Comparison of ENCODE assay signal across 8 mouse cellular contexts in the genomic region with DNA sequence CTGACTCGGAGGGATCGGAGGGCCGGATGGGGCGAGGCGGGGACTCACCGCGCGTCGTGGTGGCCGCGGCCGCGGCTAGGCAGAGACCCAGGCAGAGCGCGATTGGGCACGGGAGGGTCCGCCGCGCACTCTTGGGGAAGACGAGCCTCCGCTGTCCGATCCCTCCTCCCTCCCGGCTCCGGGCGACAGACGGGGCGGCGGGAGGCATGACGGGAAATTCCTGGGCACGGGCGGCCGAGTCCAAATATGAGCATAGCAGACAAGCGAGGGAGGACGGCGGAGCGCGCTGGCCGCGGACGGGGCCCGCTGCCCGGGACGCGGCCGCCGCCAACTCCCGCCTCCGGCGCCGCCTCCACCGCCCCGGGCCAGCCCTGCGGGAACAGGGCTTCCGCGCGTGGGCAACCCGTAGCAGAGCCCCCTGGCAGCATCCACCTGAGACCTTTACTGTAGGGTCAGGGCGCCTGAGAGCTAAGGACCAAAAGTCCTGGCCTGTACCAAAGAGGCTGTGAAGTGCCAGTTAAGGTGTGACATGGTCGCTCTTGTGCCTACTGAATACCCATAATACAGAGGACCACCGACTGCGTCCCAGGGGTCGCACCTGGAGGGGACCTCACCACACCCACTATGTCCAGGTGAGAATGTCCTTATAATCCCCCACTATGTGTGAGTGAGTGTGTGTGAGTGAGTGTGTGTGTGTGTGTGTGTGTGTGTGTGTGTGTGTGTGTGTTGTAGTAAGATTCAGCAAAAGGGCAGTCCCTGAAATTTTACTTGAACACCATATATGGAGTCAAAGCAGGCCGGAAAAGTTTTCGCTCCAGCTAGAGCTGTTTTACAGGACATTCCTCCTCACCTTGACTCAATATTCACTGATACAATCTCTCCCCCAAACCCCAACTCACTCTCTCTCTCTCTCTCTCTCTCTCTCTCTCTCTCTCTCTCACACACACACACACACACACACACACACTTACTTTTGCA. TPM values are rescaled to one million over a fixed set of nuclear protein-coding genes. Genes with fewer than 3 reads are reported as not detected.
DNase-seq lines count a peak whose midpoint lies in the region; ATAC-seq and TF ChIP-seq lines count a peak whose summit lies in the region.

A gene (minus strand): TSS at position 317 of the 978 bp plus-strand sequence.

- 3% methylated on average over 62 of the region's 64 CpGs for WGBS in forebrain, embryonic 11.5 days
- 2% methylated on average over 58 of the region's 64 CpGs for WGBS in heart, embryonic 14.5 days
- 3% methylated on average over 57 of the region's 64 CpGs for WGBS in kidney, postnatal 0 days
- WGBS in liver, embryonic 14.5 days (ENCODE audit: insufficient replicate concordance) = 4% methylated on average over 47 of the region's 64 CpGs
- 4% methylated on average over 52 of the region's 64 CpGs for WGBS in neural tube, embryonic 11.5 days

- H3K4me1 ChIP-seq in E14TG2a.4 (replicated peaks; ENCODE audit: low read depth, low read length) = peaks cover 13% of the 10 kb centered on the region
- peaks cover 2% of the 10 kb centered on the region; the same call in 1 of the 2 replicates for H3K4me1 ChIP-seq in forebrain, embryonic 11.5 days (replicated peaks; ENCODE audit: control insufficient read depth, insufficient read depth, low read length)
- peaks cover 22 to 43% of the 10 kb centered on the region in 2 experiments for H3K4me1 ChIP-seq in heart, embryonic 14.5 days (ENCODE audit: control insufficient read depth in 2 of 2, insufficient read depth in 2 of 2, low read length in 2 of 2)
- peaks cover 4% of the 10 kb centered on the region; the same call in 1 of the 2 replicates for H3K4me1 ChIP-seq in kidney, postnatal 0 days (replicated peaks; ENCODE audit: insufficient read depth, low read length)
- peaks cover 0 to 2% of the 10 kb centered on the region in 2 experiments; a peak in 2 of 4 replicates for H3K4me1 ChIP-seq in liver, embryonic 14.5 days (replicated peaks; ENCODE audit: control insufficient read depth in 2 of 2, insufficient read depth in 2 of 2, low read length in 1 of 2)
- no peaks in the 10 kb centered on the region; the same call in none of the 2 replicates for H3K4me1 ChIP-seq in neural tube, embryonic 11.5 days (ENCODE audit: control insufficient read depth, insufficient read depth, low read length)

- no peaks in the 10 kb centered on the region for H3K9me3 ChIP-seq in E14TG2a.4 (ENCODE audit: low read length)
- no peaks in the 10 kb centered on the region for H3K9me3 ChIP-seq in forebrain, embryonic 11.5 days (ENCODE audit: control insufficient read depth, low read length)
- H3K9me3 ChIP-seq in heart, embryonic 14.5 days (ENCODE audit: control insufficient read depth, low read length) = no peaks in the 10 kb centered on the region
- H3K9me3 ChIP-seq in kidney, postnatal 0 days (replicated peaks; ENCODE audit: low read length) = no peaks in the 10 kb centered on the region
- H3K9me3 ChIP-seq in liver, embryonic 14.5 days (ENCODE audit: control insufficient read depth, low read length) = no peaks in the 10 kb centered on the region
- no peaks in the 10 kb centered on the region for H3K9me3 ChIP-seq in neural tube, embryonic 11.5 days (ENCODE audit: control insufficient read depth, low read length)

- H3K27ac ChIP-seq in forebrain, embryonic 11.5 days (ENCODE audit: low read depth, low read length) = no peak within 1 kb of the TSS
- peak within 1 kb of the TSS; percentile 97 to 98 for H3K27ac ChIP-seq in heart, embryonic 14.5 days (replicated peaks in 1 of 2; ENCODE audit: control insufficient read depth in 1 of 2, insufficient read depth in 1 of 2, low read depth in 2 of 2, low read length in 2 of 2)
- H3K27ac ChIP-seq in kidney, postnatal 0 days = peak within 1 kb of the TSS; percentile 62; the same call in 1 of the 2 replicates
- no peak within 1 kb of the TSS for H3K27ac ChIP-seq in liver, embryonic 14.5 days
- H3K27ac ChIP-seq in neural tube, embryonic 11.5 days (ENCODE audit: low read depth, low read length) = no peak within 1 kb of the TSS

- peak within 1 kb of the TSS; percentile 65 for H3K9ac ChIP-seq in forebrain, embryonic 11.5 days (ENCODE audit: low read length)
- H3K9ac ChIP-seq in heart, embryonic 14.5 days (ENCODE audit: low read length) = peak within 1 kb of the TSS; percentile 98
- peak within 1 kb of the TSS; percentile 74 for H3K9ac ChIP-seq in kidney, postnatal 0 days (ENCODE audit: low read depth, low read length)
- no peak within 1 kb of the TSS for H3K9ac ChIP-seq in liver, embryonic 14.5 days (replicated peaks)
- H3K9ac ChIP-seq in neural tube, embryonic 11.5 days (ENCODE audit: low read length) = peak within 1 kb of the TSS; percentile 69

- H3K4me3 ChIP-seq in E14TG2a.4 (replicated peaks; ENCODE audit: low read length) = peak within 1 kb of the TSS; percentile 82
- H3K4me3 ChIP-seq in forebrain, embryonic 11.5 days (ENCODE audit: low read depth, low read length) = peak within 1 kb of the TSS; percentile 63
- H3K4me3 ChIP-seq in heart, embryonic 14.5 days (ENCODE audit: control insufficient read depth in 1 of 2, insufficient read depth in 1 of 2, low read depth in 1 of 2, low read length in 2 of 2) = peak within 1 kb of the TSS; percentile 70 to 87
- peak within 1 kb of the TSS; percentile 70 for H3K4me3 ChIP-seq in kidney, postnatal 0 days (replicated peaks; ENCODE audit: low read depth, low read length)
- H3K4me3 ChIP-seq in liver, embryonic 14.5 days (ENCODE audit: insufficient read depth in 1 of 2, low read depth in 2 of 2, low read length in 2 of 2) = peak within 1 kb of the TSS; percentile 21 to 52
- H3K4me3 ChIP-seq in neural tube, embryonic 11.5 days (ENCODE audit: low read depth, low read length) = peak within 1 kb of the TSS; percentile 66

- no peak for TF ChIP-seq CTCF in E14TG2a.4 (conservative IDR thresholded peaks at IDR 0.05; ENCODE audit: low read length)
- no peak for TF ChIP-seq CTCF in kidney, postnatal 0 days (IDR thresholded peaks at IDR 0.05; ENCODE audit: low read depth)
- no peak for TF ChIP-seq CTCF in liver, embryonic 14.5 days (IDR thresholded peaks at IDR 0.05; ENCODE audit: low read depth)

- H3K4me2 ChIP-seq in forebrain, embryonic 11.5 days (ENCODE audit: low read depth, low read length, severe bottlenecking) = peak within 1 kb of the TSS; percentile 95
- H3K4me2 ChIP-seq in heart, embryonic 14.5 days (ENCODE audit: low read length) = peak within 1 kb of the TSS; percentile 76
- peak within 1 kb of the TSS; percentile 87 for H3K4me2 ChIP-seq in kidney, postnatal 0 days (ENCODE audit: low read length)
- H3K4me2 ChIP-seq in liver, embryonic 14.5 days (ENCODE audit: low read depth) = peak within 1 kb of the TSS; percentile 46
- H3K4me2 ChIP-seq in neural tube, embryonic 11.5 days (ENCODE audit: low read depth) = peak within 1 kb of the TSS; percentile 95

- H3K36me3 ChIP-seq in E14TG2a.4 (ENCODE audit: insufficient read depth, low read length) = no peaks in the 10 kb centered on the region
- no peaks in the 10 kb centered on the region for H3K36me3 ChIP-seq in forebrain, embryonic 11.5 days (ENCODE audit: control insufficient read depth, insufficient read depth, low read length)
- H3K36me3 ChIP-seq in heart, embryonic 14.5 days (ENCODE audit: control insufficient read depth, insufficient read depth, low read length) = peaks cover 6% of the 10 kb centered on the region
- H3K36me3 ChIP-seq in kidney, postnatal 0 days (ENCODE audit: insufficient read depth, low read length) = no peaks in the 10 kb centered on the region
- H3K36me3 ChIP-seq in liver, embryonic 14.5 days (replicated peaks; ENCODE audit: control insufficient read depth, insufficient read depth, low read depth) = no peaks in the 10 kb centered on the region
- H3K36me3 ChIP-seq in neural tube, embryonic 11.5 days (ENCODE audit: control insufficient read depth, insufficient read depth, low read length) = no peaks in the 10 kb centered on the region

- ATAC-seq in forebrain, embryonic 11.5 days (replicated peaks; ENCODE audit: low FRiP score) = peak; percentile 81
- ATAC-seq in heart, embryonic 14.5 days (ENCODE audit: insufficient number of reproducible peaks, insufficient read depth, low FRiP score, low read depth) = peak; percentile 85
- ATAC-seq in kidney, postnatal 0 days (replicated peaks; ENCODE audit: low FRiP score, low read depth) = peak; percentile 81
- peak; percentile 34; the same call in 1 of the 2 replicates for ATAC-seq in liver, embryonic 14.5 days (ENCODE audit: insufficient read depth)
- peak; percentile 89 for ATAC-seq in neural tube, embryonic 11.5 days (ENCODE audit: insufficient read depth, low FRiP score, low TSS enrichment)

- peak; percentile 89 for DNase-seq in brain, adult 2 months (ENCODE audit: low read depth, low spot score)
- peak; percentile 91 for DNase-seq in forebrain, embryonic 11.5 days (ENCODE audit: low spot score)
- DNase-seq in kidney, postnatal 0 days (ENCODE audit: low spot score) = peak; percentile 90
- DNase-seq in liver, embryonic 14.5 days (ENCODE audit: low read depth in 3 of 3, low spot score in 3 of 3) = no peak
- DNase-seq in neural tube, embryonic 11.5 days (ENCODE audit: low spot score) = peak; percentile 84
- DNase-seq in urinary bladder, postnatal 10 days (ENCODE audit: low spot score) = peak; percentile 72

- H3K27me3 ChIP-seq in E14TG2a.4 (ENCODE audit: insufficient read depth, low read length) = peaks cover 61% of the 10 kb centered on the region
- peaks cover 3% of the 10 kb centered on the region; the same call in 1 of the 2 replicates for H3K27me3 ChIP-seq in forebrain, embryonic 11.5 days (ENCODE audit: control insufficient read depth, insufficient read depth, low read length)
- no peaks in the 10 kb centered on the region for H3K27me3 ChIP-seq in heart, embryonic 14.5 days (ENCODE audit: control insufficient read depth, insufficient read depth, low read length)
- H3K27me3 ChIP-seq in kidney, postnatal 0 days (ENCODE audit: insufficient read depth, low read length) = no peaks in the 10 kb centered on the region
- peaks cover 19% of the 10 kb centered on the region for H3K27me3 ChIP-seq in liver, embryonic 14.5 days (ENCODE audit: control insufficient read depth, insufficient read depth, low read length)
- H3K27me3 ChIP-seq in neural tube, embryonic 11.5 days (ENCODE audit: control insufficient read depth, insufficient read depth, low read length) = 0 out of 2 replicates have a peak, but pooled peaks cover 2% of the 10 kb centered on the region

- TF ChIP-seq EP300 in liver, embryonic 14.5 days (IDR thresholded peaks at IDR 0.05; ENCODE audit: low read depth) = no peak

RNA-seq across cellular contexts. Expression of the gene that starts here (rescaled TPM):
- polyA plus RNA-seq in forebrain, embryonic 11.5 days (2014; fragmentation: Nextera tagmentation; extraction: Ambion mirVana) = 6.1 and 8.2 TPM in 2 replicates
- polyA plus RNA-seq in heart, embryonic 14.5 days (2014; fragmentation: Nextera tagmentation; extraction: Ambion mirVana) = 38.7 and 41.0 TPM in 2 replicates
- polyA plus RNA-seq in kidney, postnatal 0 days (2015; fragmentation: Nextera tagmentation; extraction: Ambion mirVana) = 9.9 and 13.2 TPM in 2 replicates
- polyA plus RNA-seq in liver, embryonic 14.5 days (2012; rRNA removed) = 0.98 and 1.5 TPM in 2 replicates
- 0.40 and 0.60 TPM in 2 replicates for polyA plus RNA-seq in liver, embryonic 14.5 days (2014; fragmentation: Nextera tagmentation; extraction: Ambion mirVana)
- polyA plus RNA-seq in neural tube, embryonic 11.5 days (2014; fragmentation: Nextera tagmentation; extraction: Ambion mirVana) = 5.1 and 5.2 TPM in 2 replicates

Comparison
In these comparisons a context has a peak if more than half of its experiments do, and no peak if none do; other contexts are left out.
1. DNase-seq: peak in brain, adult 2 months (single experiment), forebrain, embryonic 11.5 days (single experiment), kidney, postnatal 0 days (single experiment), neural tube, embryonic 11.5 days (single experiment) and urinary bladder, postnatal 10 days (single experiment); none in liver, embryonic 14.5 days (0 of 3).
2. ATAC-seq: peak in every context shown above with its lines; median percentile 89 in neural tube, embryonic 11.5 days; 85 in heart, embryonic 14.5 days; 81 in forebrain, embryonic 11.5 days; 81 in kidney, postnatal 0 days; 34 in liver, embryonic 14.5 days.
3. H3K27ac ChIP-seq: peak in heart, embryonic 14.5 days (2 of 2) and kidney, postnatal 0 days (single experiment); none in forebrain, embryonic 11.5 days (single experiment), liver, embryonic 14.5 days (single experiment) and neural tube, embryonic 11.5 days (single experiment).
4. Peak in every context shown above with its lines, with median percentiles within 50 percentile points of each other: H3K4me3 ChIP-seq and H3K4me2 ChIP-seq.